Mouse (Mus musculus): ENCODE measurements at regions not wholly inside any gene's neighbourhood (a gene's known extent, or its start where the extent isn't known, plus 50 kb on each side); places are given as distances from the start of the nearest gene placed in this dataset.

DNA sequence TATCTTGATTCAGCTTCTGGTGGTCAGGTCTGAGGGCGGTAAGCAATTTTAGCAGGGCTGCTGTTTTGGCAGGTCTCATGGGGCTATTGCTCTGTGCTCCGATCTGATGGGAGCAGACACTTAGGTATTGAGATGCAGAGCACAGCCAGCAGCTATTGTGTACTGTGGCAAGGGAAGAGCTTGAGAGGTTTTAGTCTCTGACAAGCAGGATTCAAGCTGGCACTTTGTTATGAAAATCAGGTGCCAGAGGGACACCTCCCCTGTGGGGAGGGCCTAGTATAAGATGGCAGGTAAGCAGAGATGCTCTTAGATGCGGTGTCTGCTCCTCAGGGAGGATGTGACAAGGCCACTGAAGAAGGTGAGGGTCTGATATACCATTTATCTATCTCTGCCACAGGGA is 343.3 kb downstream of the Samd5 start:
- no peak for TF ChIP-seq CTCF (IDR thresholded peaks at IDR 0.05; ENCODE audit: borderline replicate concordance, extremely low read depth, insufficient read depth, insufficient read length)
- TF ChIP-seq POLR2A (IDR thresholded peaks at IDR 0.05; ENCODE audit: borderline replicate concordance, extremely low read depth, insufficient read depth, insufficient read length, poor library complexity, severe bottlenecking) = no peak

All from brain, embryonic 14.5 days (tissue).